Mouse (Mus musculus): ENCODE data around the gene Rbms1. TPM values are rescaled to one million over a fixed set of nuclear protein-coding genes. Genes with fewer than 3 reads are reported as not detected.

The Rbms1 gene
- total and polyA plus RNA-seq, 2 experiments from 2014 or later = 16.2 to 38.2 TPM

- Histone ChIP-seq H3K4me3 (ENCODE audit: low read depth, low read length) (no peak overlapping the region), H3K4me1 (ENCODE audit: insufficient read depth) (no peaks in the 10 kb centered on the region), H3K9ac (no peak overlapping the region), H3K36me3 (ENCODE audit: insufficient read depth) (no peaks in the 10 kb centered on the region), H3K9me3 (ENCODE audit: low read length) (no peaks in the 10 kb centered on the region), H3K4me2 (ENCODE audit: low read depth) (no peak overlapping the region), H3K27ac (ENCODE audit: low read depth, low read length) (no peak overlapping the region), H3K27me3 (ENCODE audit: insufficient read depth, low read length) (no peaks in the 10 kb centered on the region)
- 88% methylated on average over 11 of the region's 11 CpGs for WGBS
- DNase-seq = no peak
- no peak for TF ChIP-seq CTCF (IDR thresholded peaks at IDR 0.05; ENCODE audit: low read depth)
- no peak for ATAC-seq
Measured at GRCm38 (mm10) chr2:60826406-60827151, 136.4 kb downstream of the Rbms1 start.

- Histone ChIP-seq H3K4me2 (ENCODE audit: low read depth) (no peak overlapping the region), H3K9ac (no peak overlapping the region), H3K27ac (ENCODE audit: low read depth, low read length) (no peak overlapping the region), H3K27me3 (ENCODE audit: insufficient read depth, low read length) (no peaks in the 10 kb centered on the region), H3K9me3 (ENCODE audit: low read length) (no peaks in the 10 kb centered on the region), H3K4me3 (ENCODE audit: low read depth, low read length) (no peak overlapping the region), H3K4me1 (ENCODE audit: insufficient read depth) (no peaks in the 10 kb centered on the region), H3K36me3 (ENCODE audit: insufficient read depth) (no peaks in the 10 kb centered on the region)
- no peak for ATAC-seq
- TF ChIP-seq CTCF (IDR thresholded peaks at IDR 0.05; ENCODE audit: low read depth) = no peak
- 63% methylated on average over 4 of the region's 4 CpGs for WGBS
- no peak for DNase-seq
Measured at GRCm38 (mm10) chr2:60825690-60826089, 137.3 kb downstream of the Rbms1 start.

DNA sequence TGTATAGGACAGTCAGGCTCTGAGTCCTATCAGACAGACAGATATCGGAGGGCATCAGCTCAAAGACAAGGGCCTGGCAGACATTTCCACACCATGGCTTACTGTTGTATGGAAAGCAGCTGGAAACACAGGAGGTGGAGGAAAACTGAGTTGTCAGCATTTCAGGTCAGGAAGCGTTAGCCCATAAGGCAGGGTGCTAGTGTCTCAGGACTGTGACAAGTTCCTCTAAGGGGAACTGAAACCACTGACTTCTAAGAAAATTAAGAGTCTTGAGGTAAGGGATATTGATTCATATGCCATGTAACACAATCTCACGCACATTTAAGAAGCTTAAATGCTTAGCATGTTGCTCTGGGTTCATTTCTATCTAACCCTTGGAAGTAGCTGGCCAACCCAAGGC lies 141.4 kb downstream of the Rbms1 start:
- H3K9me3 ChIP-seq (ENCODE audit: low read length) = no peaks in the 10 kb centered on the region
- H3K4me1 ChIP-seq (ENCODE audit: insufficient read depth) = no peaks in the 10 kb centered on the region
- TF ChIP-seq CTCF (IDR thresholded peaks at IDR 0.05; ENCODE audit: low read depth) = no peak
- DNase-seq = no peak
- no peaks in the 10 kb centered on the region for H3K36me3 ChIP-seq (ENCODE audit: insufficient read depth)
- no peak overlapping the region for H3K9ac ChIP-seq
- no peaks in the 10 kb centered on the region for H3K27me3 ChIP-seq (ENCODE audit: insufficient read depth, low read length)
- no peak overlapping the region for H3K4me3 ChIP-seq (ENCODE audit: low read depth, low read length)
- WGBS = 94% methylated on average over 3 of the region's 3 CpGs
- H3K27ac ChIP-seq (ENCODE audit: low read depth, low read length) = no peak overlapping the region
- ATAC-seq = no peak
- no peak overlapping the region for H3K4me2 ChIP-seq (ENCODE audit: low read depth)

DNA sequence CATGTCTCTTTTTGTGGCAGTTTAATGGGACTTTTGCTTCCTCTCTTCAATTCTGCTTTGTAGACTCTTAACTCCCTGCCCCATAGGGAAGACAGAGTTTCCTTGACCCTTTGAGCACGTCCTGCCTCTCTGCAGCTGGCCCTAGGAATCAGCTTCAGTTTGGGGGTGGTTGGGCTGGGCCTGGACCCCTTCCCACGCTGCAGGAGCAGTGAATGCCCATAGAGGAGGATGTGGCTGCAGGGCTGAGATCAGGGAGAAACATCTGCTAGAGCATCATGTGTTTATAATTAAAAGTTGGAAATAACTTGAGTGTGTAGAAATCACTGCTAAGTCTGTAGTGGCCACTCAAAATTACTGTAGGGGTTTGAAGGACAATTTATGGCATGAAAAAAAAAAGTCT lies 144.4 kb downstream of the Rbms1 start:
- Histone ChIP-seq H3K36me3 (ENCODE audit: insufficient read depth) (no peaks in the 10 kb centered on the region), H3K4me3 (ENCODE audit: low read depth, low read length) (no peak overlapping the region), H3K9ac (no peak overlapping the region), H3K27me3 (ENCODE audit: insufficient read depth, low read length) (no peaks in the 10 kb centered on the region), H3K9me3 (ENCODE audit: low read length) (no peaks in the 10 kb centered on the region), H3K27ac (ENCODE audit: low read depth, low read length) (no peak overlapping the region), H3K4me1 (ENCODE audit: insufficient read depth) (no peaks in the 10 kb centered on the region), H3K4me2 (ENCODE audit: low read depth) (no peak overlapping the region)
- DNase-seq (no peak), ATAC-seq (no peak)
- 19% methylated on average over 2 of the region's 2 CpGs for WGBS
- no peak for TF ChIP-seq CTCF (IDR thresholded peaks at IDR 0.05; ENCODE audit: low read depth)

- Histone ChIP-seq H3K9me3 (ENCODE audit: low read length) (no peaks in the 10 kb centered on the region), H3K4me3 (ENCODE audit: low read depth, low read length) (no peak overlapping the region), H3K9ac (no peak overlapping the region), H3K36me3 (ENCODE audit: insufficient read depth) (no peaks in the 10 kb centered on the region), H3K27me3 (ENCODE audit: insufficient read depth, low read length) (no peaks in the 10 kb centered on the region), H3K4me1 (ENCODE audit: insufficient read depth) (no peaks in the 10 kb centered on the region), H3K4me2 (ENCODE audit: low read depth) (no peak overlapping the region), H3K27ac (ENCODE audit: low read depth, low read length) (no peak overlapping the region)
- ATAC-seq = no peak
- WGBS = 63% methylated on average over 2 of the region's 2 CpGs
- no peak for TF ChIP-seq CTCF (IDR thresholded peaks at IDR 0.05; ENCODE audit: low read depth)
- DNase-seq = no peak
Measured at GRCm38 (mm10) chr2:60816307-60816706, 146.7 kb downstream of the Rbms1 start.

GRCm38 (mm10) chr2:60814788-60815187 lies 148.2 kb downstream of the Rbms1 start:
- Histone ChIP-seq H3K27me3 (ENCODE audit: insufficient read depth, low read length) (no peaks in the 10 kb centered on the region), H3K9me3 (ENCODE audit: low read length) (no peaks in the 10 kb centered on the region), H3K4me2 (ENCODE audit: low read depth) (no peak overlapping the region), H3K36me3 (ENCODE audit: insufficient read depth) (no peaks in the 10 kb centered on the region), H3K9ac (no peak overlapping the region), H3K4me1 (ENCODE audit: insufficient read depth) (no peaks in the 10 kb centered on the region), H3K27ac (ENCODE audit: low read depth, low read length) (no peak overlapping the region), H3K4me3 (ENCODE audit: low read depth, low read length) (no peak overlapping the region)
- 62% methylated on average over 6 of the region's 6 CpGs for WGBS
- no peak for ATAC-seq
- no peak for DNase-seq
- TF ChIP-seq CTCF (IDR thresholded peaks at IDR 0.05; ENCODE audit: low read depth) = no peak

DNA sequence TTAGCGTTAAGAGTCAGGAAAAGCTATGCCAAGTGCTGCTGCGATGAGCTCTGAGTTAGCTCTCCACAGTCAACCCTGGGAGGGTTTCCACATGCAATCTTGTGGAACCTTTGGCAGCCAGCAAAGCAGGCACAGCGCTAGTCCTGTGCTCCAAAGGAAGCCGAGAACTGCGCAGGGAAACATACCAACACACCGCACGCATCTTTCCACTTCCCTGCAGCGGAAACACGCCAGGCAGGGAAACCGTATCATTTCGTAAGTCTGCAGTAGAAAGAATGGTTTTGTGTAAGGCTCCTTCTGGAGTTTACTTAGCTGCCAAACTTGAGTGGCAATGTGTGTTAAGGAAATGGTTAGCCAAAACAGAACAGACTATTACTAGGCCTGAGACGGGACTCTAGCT lies 150.0 kb downstream of the Rbms1 start:
- ATAC-seq = peak; percentile 29; the same call in 1 of the 2 replicates
- peak; percentile 39 for DNase-seq
- no peaks in the 10 kb centered on the region for H3K4me1 ChIP-seq (ENCODE audit: insufficient read depth)
- no peaks in the 10 kb centered on the region for H3K27me3 ChIP-seq (ENCODE audit: insufficient read depth, low read length)
- H3K36me3 ChIP-seq (ENCODE audit: insufficient read depth) = no peaks in the 10 kb centered on the region
- no peak overlapping the region for H3K9ac ChIP-seq
- 65% methylated on average over 12 of the region's 12 CpGs for WGBS
- TF ChIP-seq CTCF (IDR thresholded peaks at IDR 0.05; ENCODE audit: low read depth) = no peak
- H3K4me3 ChIP-seq (ENCODE audit: low read depth, low read length) = no peak overlapping the region
- H3K4me2 ChIP-seq (ENCODE audit: low read depth) = no peak overlapping the region
- no peaks in the 10 kb centered on the region for H3K9me3 ChIP-seq (ENCODE audit: low read length)
- H3K27ac ChIP-seq (ENCODE audit: low read depth, low read length) = no peak overlapping the region

Data from forebrain, postnatal 0 days (tissue).